Mouse (Mus musculus): ENCODE results near the gene Abt1.

Gene Abt1

DNA sequence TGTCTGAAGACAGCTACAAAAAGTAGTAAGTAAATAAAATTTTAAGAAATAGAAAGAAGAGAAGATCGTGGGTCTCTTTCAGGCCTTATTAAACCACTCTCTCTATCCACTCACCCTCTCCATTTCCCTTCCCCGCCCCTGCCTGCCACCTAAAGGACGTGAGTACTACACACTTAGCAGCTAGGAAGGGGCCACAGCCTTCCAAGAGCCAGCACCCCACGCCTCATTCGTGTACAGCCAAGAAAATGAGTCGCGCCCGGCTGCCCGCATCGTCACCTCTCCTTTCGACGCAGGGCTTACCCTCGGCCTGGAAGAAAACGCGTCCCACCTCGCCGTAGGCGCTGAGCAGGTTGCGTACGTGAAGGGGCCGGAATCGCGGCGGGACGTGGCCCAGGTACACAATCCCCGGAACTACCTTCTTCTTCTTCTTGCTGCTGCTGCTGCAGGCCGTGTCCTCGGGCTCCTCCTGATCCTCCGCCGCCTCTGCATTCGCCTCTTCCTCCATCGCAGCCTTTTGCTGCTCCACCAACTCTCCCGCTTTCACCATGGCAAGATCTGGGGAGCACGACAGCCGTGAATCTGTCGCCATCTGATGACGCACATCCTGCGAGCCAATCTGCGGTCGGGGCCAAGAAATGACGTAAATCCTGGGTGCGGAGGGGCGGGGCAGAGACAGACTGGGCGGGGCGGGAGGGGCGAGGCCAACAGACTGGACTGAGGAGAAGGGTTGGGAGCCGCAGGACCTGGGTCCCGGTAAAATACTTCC is at the start of gene Abt1:
Gene Abt1, minus strand, starts transcription at position 581 of the 766 bp plus-strand sequence.
- in situ Hi-C loops (cut with MboI; ENCODE audit: low pct_unique_long_range_greater_than_20kb in 1 of 2, low sequenced_read_pairs in 2 of 2, unreplicated experiment in 1 of 2): loop anchor here (10.0 to 25.0 kb wide), 2 partner anchors 171 to 561 kb away; partner anchors contain the start of gene Vmn1r211 (in 1 of the 2)

DNA sequence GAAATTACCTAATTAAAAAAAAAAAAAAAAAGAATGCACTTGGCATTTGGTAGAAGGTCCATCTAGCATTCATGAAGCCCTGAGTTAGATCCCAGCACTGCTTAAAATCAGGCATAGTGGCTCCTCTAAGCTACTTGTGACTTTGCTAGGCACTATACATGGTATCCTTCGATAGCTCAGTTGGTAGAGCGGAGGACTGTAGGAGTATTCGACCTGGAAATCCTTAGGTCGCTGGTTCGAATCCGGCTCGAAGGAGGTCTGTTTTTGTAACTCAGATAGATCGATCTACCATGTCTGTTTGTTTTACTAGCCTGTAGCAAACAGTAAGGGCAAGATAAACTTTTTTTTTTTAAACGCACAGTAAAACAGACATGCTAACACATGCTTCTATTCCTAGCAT is 43.2 kb upstream of the Abt1 start:
- in situ Hi-C loops (cut with MboI; ENCODE audit: low pct_unique_long_range_greater_than_20kb in 1 of 2, low sequenced_read_pairs in 2 of 2, unreplicated experiment in 1 of 2): no loop called here

DNA sequence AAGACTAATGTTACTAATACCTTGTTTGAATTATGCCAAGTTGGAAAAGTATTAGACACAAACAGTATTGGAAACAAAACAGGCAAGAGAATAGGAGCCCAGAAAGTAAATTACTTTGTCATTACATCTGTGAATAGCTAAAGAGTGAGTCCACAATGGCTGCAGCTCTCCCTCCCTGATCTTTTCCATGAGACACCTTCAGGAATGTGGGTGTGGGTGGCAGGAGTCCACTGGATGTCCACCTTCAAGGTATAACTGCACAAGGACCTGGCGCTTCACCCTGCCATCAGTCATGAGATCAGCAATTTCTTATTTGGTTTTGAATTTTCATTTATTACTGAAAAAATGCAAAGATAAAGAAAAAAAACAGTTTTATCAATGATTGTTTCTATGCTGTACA is 42.6 kb upstream of the Abt1 start:
- in situ Hi-C loops (cut with MboI; ENCODE audit: low pct_unique_long_range_greater_than_20kb in 1 of 2, low sequenced_read_pairs in 2 of 2, unreplicated experiment in 1 of 2): no loop called here

DNA sequence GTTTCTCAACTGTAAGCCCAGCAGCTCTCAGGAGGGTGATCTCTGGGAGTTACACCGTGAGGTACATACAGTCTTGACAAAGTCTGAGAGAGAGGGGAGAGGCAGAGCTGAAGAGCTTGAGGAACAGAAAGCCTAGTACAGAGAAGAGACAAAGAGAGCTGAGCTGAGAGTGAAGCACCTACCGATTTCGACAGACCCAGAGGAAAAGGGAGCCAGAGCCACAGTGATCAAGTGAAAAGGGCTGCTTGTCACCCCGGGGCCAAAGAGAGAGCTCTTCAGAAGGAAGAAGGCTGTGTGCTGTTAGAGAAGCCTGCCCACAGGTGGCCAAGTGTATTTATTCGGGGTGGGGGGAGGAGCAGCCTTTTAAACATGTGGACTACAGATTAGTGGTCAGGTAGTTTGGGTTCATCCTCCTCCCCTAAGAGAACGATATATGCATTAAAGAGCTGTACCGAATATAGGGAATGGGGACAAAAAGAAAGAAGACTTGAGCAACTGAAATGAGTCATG is 42.0 kb upstream of the Abt1 start, which contains the start of gene Btn1a1:
Gene Btn1a1, minus strand, starts transcription at position 302 of the 510 bp plus-strand sequence.
- in situ Hi-C loops (cut with MboI; ENCODE audit: low pct_unique_long_range_greater_than_20kb in 1 of 2, low sequenced_read_pairs in 2 of 2, unreplicated experiment in 1 of 2): no loop called here

DNA sequence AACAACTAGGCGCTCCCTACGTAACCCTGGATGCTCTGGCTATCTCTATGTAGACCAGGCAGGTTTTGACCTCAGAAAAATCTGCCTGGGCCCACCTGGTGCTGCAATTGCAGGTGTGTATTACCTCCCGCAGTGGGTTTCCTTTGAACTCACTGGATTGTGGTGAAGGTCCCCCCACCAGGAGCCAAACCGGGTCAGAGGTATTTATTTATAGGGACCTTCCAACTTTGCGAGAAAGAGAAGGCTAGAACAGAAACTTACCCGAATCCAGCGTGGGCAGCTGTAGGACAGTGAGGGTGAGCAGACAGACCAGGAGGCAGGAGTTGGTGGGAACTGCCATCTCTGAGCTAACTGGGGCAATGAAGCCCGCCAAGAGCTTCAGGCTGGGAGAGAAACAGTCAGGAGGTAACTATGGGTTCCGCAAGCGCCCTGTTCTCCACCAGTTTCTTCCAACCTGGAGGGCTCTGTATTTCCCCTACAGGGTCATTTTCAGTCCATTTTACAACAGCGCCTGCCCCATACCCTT is 41.2 kb upstream of the Abt1 start:
- in situ Hi-C loops (cut with MboI; ENCODE audit: low pct_unique_long_range_greater_than_20kb in 1 of 2, low sequenced_read_pairs in 2 of 2, unreplicated experiment in 1 of 2): no loop called here

DNA sequence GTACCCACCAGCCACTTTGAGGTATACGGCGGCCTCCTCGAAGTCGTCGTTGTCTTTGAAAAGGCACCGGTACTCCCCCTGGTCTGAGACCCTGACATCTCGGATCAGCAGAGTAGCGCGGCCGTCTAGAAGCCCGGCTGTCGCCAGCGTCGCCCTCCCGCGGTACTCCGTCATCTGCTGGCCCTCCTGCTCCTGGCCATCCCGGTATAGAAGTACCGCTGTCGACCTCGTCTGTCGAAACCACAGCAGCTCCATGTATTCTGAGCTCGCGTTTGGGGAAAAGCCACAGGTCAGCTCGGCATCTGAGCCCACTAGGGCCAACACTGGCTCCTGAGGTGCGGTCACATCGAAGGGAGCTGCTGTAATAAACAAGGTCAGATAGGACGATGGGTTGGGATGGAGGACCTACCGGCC is 40.6 kb upstream of the Abt1 start:
- in situ Hi-C loops (cut with MboI; ENCODE audit: low pct_unique_long_range_greater_than_20kb in 1 of 2, low sequenced_read_pairs in 2 of 2, unreplicated experiment in 1 of 2): no loop called here

DNA sequence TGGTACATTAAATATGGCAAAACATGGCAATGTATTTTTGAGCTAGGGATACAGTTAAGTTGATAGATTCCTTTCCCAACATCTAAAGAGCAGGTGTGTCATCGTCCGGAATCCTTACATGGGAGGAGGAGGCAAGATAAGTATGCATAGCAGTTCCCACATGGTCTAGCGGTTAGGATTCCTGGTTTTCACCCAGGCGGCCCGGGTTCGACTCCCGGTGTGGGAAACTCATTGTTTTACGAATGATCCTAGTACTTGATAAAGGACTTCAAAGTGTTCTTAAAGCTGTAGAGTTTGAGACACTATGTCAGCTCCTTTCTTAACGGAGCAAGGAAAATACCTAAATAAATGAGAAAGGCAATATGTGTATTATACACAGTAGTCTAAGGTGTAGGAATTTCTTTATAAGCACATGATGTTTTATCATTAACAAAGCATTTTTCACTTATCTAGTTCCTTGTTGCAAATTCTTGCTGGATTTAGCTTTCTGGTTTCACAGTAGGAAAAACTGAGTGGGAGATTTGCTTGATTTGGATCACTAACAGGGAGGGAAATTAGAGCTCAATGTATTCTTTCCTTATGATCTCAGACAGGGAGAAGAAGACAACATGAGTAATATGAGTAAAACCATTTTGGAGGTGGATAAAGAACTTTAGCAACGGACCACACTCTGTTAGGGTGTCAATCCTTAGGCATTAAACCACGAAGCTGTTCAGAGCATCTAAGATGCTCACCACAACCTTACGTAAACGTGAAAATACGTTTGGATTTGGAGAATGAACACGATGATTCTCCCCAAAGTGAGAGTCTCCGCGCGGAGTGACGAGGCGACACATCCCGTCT is 39.9 kb upstream of the Abt1 start:
- in situ Hi-C loops (cut with MboI; ENCODE audit: low pct_unique_long_range_greater_than_20kb in 1 of 2, low sequenced_read_pairs in 2 of 2, unreplicated experiment in 1 of 2): no loop called here

DNA sequence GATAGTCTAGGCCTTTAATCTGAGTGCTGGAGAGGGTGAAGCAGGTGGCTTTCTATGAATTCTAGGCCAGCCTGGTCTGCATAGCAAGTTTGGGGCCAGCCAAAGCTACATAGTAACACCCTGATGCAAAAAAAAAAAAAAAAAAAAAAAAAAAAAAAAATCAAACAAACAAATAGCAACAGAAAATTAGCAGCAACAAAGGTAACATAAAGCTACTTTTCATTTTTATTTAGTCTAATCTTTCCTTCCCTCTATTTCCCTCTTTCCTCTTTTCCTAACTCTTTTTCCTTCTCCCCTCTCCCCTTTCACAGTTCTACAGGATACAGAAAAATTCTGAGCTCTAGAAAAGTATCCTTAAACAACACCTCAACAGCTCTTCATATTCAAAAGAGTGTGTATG is 39.0 kb upstream of the Abt1 start:
- in situ Hi-C loops (cut with MboI; ENCODE audit: low pct_unique_long_range_greater_than_20kb in 1 of 2, low sequenced_read_pairs in 2 of 2, unreplicated experiment in 1 of 2): no loop called here

DNA sequence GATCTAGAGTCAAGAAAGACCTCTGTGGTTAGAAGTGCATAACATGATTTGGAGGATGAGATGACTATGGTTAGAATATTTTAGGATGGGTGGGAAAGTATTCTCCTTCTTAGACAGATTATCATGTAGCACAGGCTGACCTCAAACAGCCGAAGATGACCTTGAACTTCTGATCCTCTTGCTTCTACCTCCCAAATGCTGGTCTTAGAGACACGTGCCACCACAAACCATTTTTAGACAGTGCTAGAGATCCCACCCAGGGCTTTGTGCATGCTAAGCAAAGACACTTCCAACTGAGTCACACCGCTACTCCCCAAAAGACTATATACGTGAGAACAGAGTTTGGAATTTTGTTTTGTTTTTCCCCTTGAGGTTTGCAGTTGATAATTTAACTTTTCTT is 38.4 kb upstream of the Abt1 start:
- in situ Hi-C loops (cut with MboI; ENCODE audit: low pct_unique_long_range_greater_than_20kb in 1 of 2, low sequenced_read_pairs in 2 of 2, unreplicated experiment in 1 of 2): no loop called here

DNA sequence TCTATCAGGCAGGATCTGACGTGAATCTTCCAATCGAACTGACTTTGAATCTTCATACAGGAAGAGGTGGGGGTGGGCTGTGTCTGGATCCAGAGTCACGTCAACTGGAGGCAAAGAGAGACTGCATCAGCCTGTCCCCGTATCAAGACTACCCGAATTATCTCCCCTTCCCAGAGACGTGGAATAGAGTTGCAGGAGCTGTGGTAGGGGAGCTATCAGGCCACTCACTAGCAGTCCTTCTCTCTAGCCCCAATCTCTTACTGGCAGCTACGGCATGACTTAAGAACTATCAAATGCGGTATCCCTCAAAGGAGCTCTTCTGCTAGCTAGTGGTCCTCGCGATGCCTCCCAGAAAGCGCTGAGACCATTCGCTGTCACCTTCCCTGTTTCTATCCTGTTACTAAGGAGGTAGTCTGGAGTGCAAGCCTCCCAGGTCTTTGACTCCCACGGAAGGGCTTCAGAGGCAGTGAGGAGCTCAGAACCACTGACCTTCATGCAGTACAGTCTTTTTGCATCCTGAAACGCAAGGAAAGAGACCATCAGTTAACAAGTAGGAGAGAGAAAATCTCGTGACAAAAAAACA is 35.7 kb upstream of the Abt1 start:
- in situ Hi-C loops (cut with MboI; ENCODE audit: low pct_unique_long_range_greater_than_20kb in 1 of 2, low sequenced_read_pairs in 2 of 2, unreplicated experiment in 1 of 2): loop anchor here (10.0 kb wide), 1 partner anchor 45 kb away; no protein-coding TSS in a partner anchor

DNA sequence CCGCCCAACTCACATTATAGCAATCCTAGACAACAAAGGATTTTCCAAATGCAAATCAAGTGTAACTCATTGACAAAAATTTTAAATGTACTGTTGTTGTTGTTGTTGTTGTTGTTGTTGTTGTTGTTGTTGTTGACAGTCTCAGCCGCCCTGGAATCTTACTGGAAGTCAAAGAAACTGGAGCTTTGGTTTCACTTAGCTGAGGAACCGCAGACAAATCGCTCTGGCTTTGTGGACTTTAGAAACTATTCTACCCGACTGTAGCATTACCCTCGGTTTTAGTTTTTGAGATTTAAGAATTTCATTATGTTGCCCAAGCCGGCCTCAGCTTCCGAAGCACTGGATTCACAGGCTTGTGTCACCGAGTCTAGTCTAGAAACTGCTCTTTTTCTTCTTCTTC is 30.3 kb upstream of the Abt1 start:
- in situ Hi-C loops (cut with MboI; ENCODE audit: low pct_unique_long_range_greater_than_20kb in 1 of 2, low sequenced_read_pairs in 2 of 2, unreplicated experiment in 1 of 2): loop anchor here (10.0 kb wide), 1 partner anchor 51 kb away; no protein-coding TSS in a partner anchor

DNA sequence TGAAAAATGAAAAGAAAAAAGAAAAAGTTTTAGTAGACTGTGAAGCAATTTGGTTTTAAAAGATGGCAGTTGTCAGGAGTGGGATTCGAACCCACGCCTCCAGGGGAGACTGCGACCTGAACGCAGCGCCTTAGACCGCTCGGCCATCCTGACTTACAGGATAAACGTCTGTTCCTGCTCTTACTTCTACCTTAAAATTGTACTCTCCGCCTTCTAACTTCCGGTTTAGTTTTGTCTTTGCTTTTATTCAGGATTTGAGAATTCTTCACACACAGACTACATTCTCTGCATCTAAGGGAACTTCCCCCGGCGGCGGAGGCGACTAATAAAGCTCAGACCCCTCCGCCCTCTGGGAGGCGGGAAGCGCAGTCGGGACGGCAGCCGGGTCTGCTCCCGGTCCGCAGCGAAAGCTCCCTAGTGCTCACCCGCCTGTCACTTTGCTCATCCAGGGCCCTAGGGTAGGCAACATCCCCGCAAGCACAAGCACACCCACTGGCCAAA is 29.7 kb upstream of the Abt1 start:
- in situ Hi-C loops (cut with MboI; ENCODE audit: low pct_unique_long_range_greater_than_20kb in 1 of 2, low sequenced_read_pairs in 2 of 2, unreplicated experiment in 1 of 2): loop anchor here (10.0 kb wide), 1 partner anchor 51 kb away; no protein-coding TSS in a partner anchor

DNA sequence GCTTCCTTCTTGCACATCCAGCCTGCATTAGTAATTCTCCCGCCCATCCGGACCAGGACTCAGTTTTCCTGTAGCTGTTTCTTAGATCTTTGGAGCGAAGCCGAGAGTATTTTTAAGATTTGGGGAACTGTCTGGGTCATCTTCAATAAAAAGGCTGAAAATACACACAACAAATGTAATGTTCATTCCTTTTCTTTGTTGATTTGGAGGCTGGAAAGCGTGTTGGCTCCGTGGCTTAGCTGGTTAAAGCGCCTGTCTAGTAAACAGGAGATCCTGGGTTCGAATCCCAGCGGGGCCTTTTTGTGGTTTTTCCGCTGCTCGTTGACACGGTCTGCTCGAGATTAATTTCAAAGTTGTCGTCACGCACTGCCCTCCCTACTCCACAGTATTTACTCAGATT is 26.7 kb upstream of the Abt1 start:
- in situ Hi-C loops (cut with MboI; ENCODE audit: low pct_unique_long_range_greater_than_20kb in 1 of 2, low sequenced_read_pairs in 2 of 2, unreplicated experiment in 1 of 2): loop anchor here (10.0 kb wide), 1 partner anchor 54 kb away; no protein-coding TSS in a partner anchor

DNA sequence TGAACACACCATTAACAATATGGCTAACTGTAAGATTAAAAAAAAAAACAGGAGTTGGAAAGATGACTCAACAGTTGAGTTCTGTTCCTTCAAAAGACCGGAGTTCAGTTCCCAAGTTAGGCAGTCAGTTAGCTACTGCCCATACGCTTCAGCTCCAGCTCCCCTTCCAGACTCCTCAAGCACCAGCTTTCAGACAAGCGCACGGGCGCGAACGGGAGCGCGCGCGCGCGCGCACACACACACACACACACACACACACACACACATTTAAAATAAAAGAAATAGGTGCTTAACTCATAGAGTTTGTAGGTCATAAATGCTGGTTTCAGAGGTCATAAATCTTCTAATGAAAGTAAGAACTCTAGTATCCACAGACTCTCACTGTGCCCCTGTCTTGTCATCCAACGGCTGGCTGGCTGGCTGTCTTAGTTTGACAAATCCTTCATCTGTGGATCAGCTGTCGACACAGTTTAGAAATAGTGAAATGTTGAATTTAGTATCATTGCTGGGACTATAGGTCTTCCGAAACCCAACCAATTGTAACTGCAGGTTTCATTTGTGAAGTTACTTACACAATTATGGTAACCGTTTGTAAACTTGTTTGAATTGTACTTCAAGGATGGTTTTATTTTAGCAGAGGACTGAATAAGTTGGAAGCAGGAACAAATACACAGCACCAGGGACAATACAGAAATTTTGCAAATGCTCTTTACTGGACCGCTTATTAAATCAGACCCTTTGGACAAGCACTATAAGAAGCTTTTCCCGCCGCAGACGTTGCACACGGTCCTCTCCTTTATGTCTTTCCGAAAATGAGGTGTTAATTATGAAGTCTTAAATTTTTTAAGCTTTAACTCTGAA is 25.8 kb upstream of the Abt1 start:
- in situ Hi-C loops (cut with MboI; ENCODE audit: low pct_unique_long_range_greater_than_20kb in 1 of 2, low sequenced_read_pairs in 2 of 2, unreplicated experiment in 1 of 2): loop anchor here (10.0 kb wide), 1 partner anchor 55 kb away; no protein-coding TSS in a partner anchor

DNA sequence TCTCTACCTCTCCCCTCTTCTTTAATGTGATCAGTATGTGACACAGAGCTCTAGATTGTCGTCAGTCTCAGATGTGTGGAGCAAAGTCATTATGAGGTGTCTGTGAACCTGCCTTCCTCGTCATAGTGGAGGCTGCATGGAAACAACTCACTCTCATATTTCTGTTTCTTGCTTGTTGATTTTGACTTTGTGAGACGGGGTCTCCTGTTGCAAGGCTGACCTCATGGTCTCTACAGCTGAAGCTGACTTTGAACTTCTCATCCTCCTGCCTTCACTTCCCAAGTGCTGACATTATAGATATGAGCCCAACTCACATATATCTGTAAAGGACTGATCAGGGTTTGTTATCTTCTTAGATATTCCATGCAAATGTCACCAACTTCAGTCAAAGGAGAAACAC is 25.1 kb upstream of the Abt1 start:
- in situ Hi-C loops (cut with MboI; ENCODE audit: low pct_unique_long_range_greater_than_20kb in 1 of 2, low sequenced_read_pairs in 2 of 2, unreplicated experiment in 1 of 2): no loop called here

DNA sequence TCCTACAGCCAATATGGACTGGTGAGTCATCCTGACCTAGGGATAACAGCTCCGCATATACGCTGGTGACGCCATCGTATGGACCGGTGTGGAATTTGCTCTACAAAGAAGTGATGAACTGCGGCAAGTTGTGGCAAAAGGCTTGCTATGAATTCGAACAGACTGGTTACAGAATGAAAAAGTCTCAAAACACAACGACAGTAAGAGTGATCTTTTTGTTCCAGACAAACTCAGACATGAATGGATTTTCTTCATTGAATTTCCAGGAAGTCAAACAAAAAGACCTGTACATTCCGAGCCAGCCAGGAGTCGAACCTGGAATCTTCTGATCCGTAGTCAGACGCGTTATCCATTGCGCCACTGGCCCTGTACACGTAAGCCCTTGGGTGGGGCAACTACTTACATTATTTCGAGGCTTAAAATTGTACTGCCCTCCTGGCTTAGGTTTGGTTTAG is 22.9 kb upstream of the Abt1 start:
- in situ Hi-C loops (cut with MboI; ENCODE audit: low pct_unique_long_range_greater_than_20kb in 1 of 2, low sequenced_read_pairs in 2 of 2, unreplicated experiment in 1 of 2): no loop called here

DNA sequence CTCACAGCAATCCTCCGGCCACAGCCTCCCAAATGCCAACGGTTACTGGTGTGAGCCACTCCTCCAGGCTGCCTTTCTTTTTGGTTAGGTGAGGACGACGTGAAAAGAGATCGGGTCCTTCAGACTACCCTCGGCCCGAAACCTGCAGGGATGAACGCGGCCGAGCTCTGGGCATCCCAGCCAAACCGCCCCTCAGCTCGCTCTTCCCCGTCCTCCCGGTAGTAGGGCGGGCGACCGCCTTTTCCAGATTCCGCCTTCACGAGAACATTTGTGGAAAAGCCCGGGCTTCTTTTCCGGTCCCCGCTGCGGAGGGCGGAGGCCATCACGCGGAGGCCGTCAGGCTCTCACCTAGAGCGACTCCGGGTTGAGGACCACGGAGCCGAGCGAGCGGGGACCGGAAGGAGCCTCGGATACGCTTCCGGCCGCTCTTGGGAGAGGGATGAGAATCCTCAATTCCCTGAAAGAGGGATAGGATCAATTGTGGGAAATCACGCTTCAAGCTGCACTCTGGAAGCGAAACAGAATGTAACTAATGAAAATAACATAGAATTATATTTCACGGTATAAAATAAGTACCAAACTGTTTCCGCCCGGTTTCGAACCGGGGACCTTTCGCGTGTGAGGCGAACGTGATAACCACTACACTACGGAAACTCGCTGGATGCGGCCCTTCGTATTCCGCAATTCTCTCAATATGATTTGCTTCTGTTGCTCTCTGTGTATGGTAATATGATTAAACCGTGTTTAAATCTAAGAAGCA is 22.1 kb upstream of the Abt1 start:
- in situ Hi-C loops (cut with MboI; ENCODE audit: low pct_unique_long_range_greater_than_20kb in 1 of 2, low sequenced_read_pairs in 2 of 2, unreplicated experiment in 1 of 2): no loop called here
